Mouse (Mus musculus): ENCODE data around the gene Ptprz1. TPM values are rescaled to one million over a fixed set of nuclear protein-coding genes. Genes with fewer than 3 reads are reported as not detected.
"Not testable (repeated sequence)": the region's sequence is repeated elsewhere in the genome, so short reads cannot be mapped to it uniquely, and the experiment has no call there.

Gene Ptprz1
- total and polyA plus RNA-seq, 3 experiments: 0.47 to 0.76 (median 0.61) TPM

DNA sequence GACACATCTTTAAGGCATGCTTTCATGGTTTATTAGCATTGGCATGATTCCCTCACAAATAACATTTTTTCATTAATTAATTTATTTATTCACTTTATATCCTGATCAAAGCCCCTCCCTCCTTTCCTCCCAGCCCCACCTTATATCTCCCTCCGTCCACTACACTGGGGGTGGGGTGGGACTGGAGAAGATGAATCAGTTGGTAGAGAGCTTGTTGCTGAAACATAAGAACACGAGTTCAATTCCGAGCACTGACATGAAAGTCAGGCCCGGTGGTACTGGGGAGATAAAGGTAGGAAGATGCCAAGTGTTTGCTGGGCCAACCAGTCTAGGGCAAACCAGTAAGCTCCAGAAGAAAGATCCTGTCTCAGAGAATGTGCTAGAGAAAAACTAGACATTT lies 173.5 kb downstream of the Ptprz1 start:
- Histone ChIP-seq H3K79me2 (replicated peaks; ENCODE audit: control insufficient read depth, insufficient read depth, low read length) (no peaks in the 10 kb centered on the region), H3K27ac (no peak overlapping the region), H3K9ac (ENCODE audit: low read depth, low read length) (no peak overlapping the region), H3K27me3 (ENCODE audit: control insufficient read depth, insufficient read depth, low read length) (no peaks in the 10 kb centered on the region), H3K4me1 (ENCODE audit: control insufficient read depth, insufficient read depth, low read length) (no peaks in the 10 kb centered on the region), H3K4me3 (no peak overlapping the region), H3K36me3 (ENCODE audit: control insufficient read depth, insufficient read depth, low read length) (no peaks in the 10 kb centered on the region)
- DNase-seq: no peak
- intact Hi-C loops (cut with DNase I): no loop called here
- WGBS: 73% methylated on average over 4 of the region's 4 CpGs
- TF ChIP-seq CTCF (IDR thresholded peaks at IDR 0.05) (no peak), POLR2A (IDR thresholded peaks at IDR 0.05; ENCODE audit: insufficient read depth, low read depth, low read length) (no peak), EP300 (IDR thresholded peaks at IDR 0.05; ENCODE audit: insufficient read depth, low read depth, low read length) (no peak)

- no peak for DNase-seq
- Histone ChIP-seq H3K4me3 (no peak overlapping the region), H3K4me1 (ENCODE audit: control insufficient read depth, insufficient read depth, low read length) (no peaks in the 10 kb centered on the region), H3K27me3 (ENCODE audit: control insufficient read depth, insufficient read depth, low read length) (no peaks in the 10 kb centered on the region), H3K79me2 (replicated peaks; ENCODE audit: control insufficient read depth, insufficient read depth, low read length) (no peaks in the 10 kb centered on the region), H3K27ac (no peak overlapping the region), H3K9ac (ENCODE audit: low read depth, low read length) (no peak overlapping the region), H3K36me3 (ENCODE audit: control insufficient read depth, insufficient read depth, low read length) (no peaks in the 10 kb centered on the region)
- intact Hi-C loops (cut with DNase I): no loop called here
- TF ChIP-seq POLR2A (IDR thresholded peaks at IDR 0.05; ENCODE audit: insufficient read depth, low read depth, low read length) (no peak), CTCF (IDR thresholded peaks at IDR 0.05) (no peak), EP300 (IDR thresholded peaks at IDR 0.05; ENCODE audit: insufficient read depth, low read depth, low read length) (no peak)
- WGBS: 80% methylated on average over 5 of the region's 5 CpGs
Observed at GRCm38 (mm10) chr6:23055734-23056133, 180.4 kb downstream of the Ptprz1 start.

- Histone ChIP-seq H3K27ac (no peak overlapping the region), H3K79me2 (replicated peaks; ENCODE audit: control insufficient read depth, insufficient read depth, low read length) (no peaks in the 10 kb centered on the region), H3K9ac (ENCODE audit: low read depth, low read length) (no peak overlapping the region), H3K36me3 (ENCODE audit: control insufficient read depth, insufficient read depth, low read length) (no peaks in the 10 kb centered on the region), H3K4me3 (no peak overlapping the region), H3K4me1 (ENCODE audit: control insufficient read depth, insufficient read depth, low read length) (no peaks in the 10 kb centered on the region), H3K27me3 (ENCODE audit: control insufficient read depth, insufficient read depth, low read length) (no peaks in the 10 kb centered on the region)
- TF ChIP-seq POLR2A (IDR thresholded peaks at IDR 0.05; ENCODE audit: insufficient read depth, low read depth, low read length): no peak
- no peak for TF ChIP-seq CTCF (IDR thresholded peaks at IDR 0.05)
- no peak for TF ChIP-seq EP300 (IDR thresholded peaks at IDR 0.05; ENCODE audit: insufficient read depth, low read depth, low read length)
- DNase-seq: no peak
- 83% methylated on average over 2 of the region's 2 CpGs for WGBS
- intact Hi-C loops (cut with DNase I): no loop called here
Observed at GRCm38 (mm10) chr6:23076060-23076459, 200.8 kb downstream of the Ptprz1 start.

GRCm38 (mm10) chr6:23078273-23078672 lies 203.0 kb downstream of the Ptprz1 start:
- WGBS: 62% methylated on average over 2 of the region's 2 CpGs
- no peak overlapping the region for H3K4me3 ChIP-seq
- H3K79me2 ChIP-seq (replicated peaks; ENCODE audit: control insufficient read depth, insufficient read depth, low read length): no peaks in the 10 kb centered on the region
- DNase-seq: no peak
- no peaks in the 10 kb centered on the region for H3K27me3 ChIP-seq (ENCODE audit: control insufficient read depth, insufficient read depth, low read length)
- H3K36me3 ChIP-seq (ENCODE audit: control insufficient read depth, insufficient read depth, low read length): no peaks in the 10 kb centered on the region
- TF ChIP-seq POLR2A (IDR thresholded peaks at IDR 0.05; ENCODE audit: insufficient read depth, low read depth, low read length): no peak
- TF ChIP-seq CTCF (IDR thresholded peaks at IDR 0.05): no peak
- TF ChIP-seq EP300 (IDR thresholded peaks at IDR 0.05; ENCODE audit: insufficient read depth, low read depth, low read length): no peak
- H3K9ac ChIP-seq (ENCODE audit: low read depth, low read length): no peak overlapping the region
- intact Hi-C loops (cut with DNase I): no loop called here
- no peak overlapping the region for H3K27ac ChIP-seq
- no peaks in the 10 kb centered on the region for H3K4me1 ChIP-seq (ENCODE audit: control insufficient read depth, insufficient read depth, low read length)

GRCm38 (mm10) chr6:23079991-23080680 lies 204.8 kb downstream of the Ptprz1 start:
- Histone ChIP-seq H3K79me2 (replicated peaks; ENCODE audit: control insufficient read depth, insufficient read depth, low read length) (no peaks in the 10 kb centered on the region), H3K4me1 (ENCODE audit: control insufficient read depth, insufficient read depth, low read length) (no peaks in the 10 kb centered on the region), H3K36me3 (ENCODE audit: control insufficient read depth, insufficient read depth, low read length) (no peaks in the 10 kb centered on the region), H3K27me3 (ENCODE audit: control insufficient read depth, insufficient read depth, low read length) (no peaks in the 10 kb centered on the region), H3K4me3 (no peak overlapping the region), H3K9ac (ENCODE audit: low read depth, low read length) (no peak overlapping the region), H3K27ac (no peak overlapping the region)
- intact Hi-C loops (cut with DNase I): no loop called here
- WGBS: 66% methylated on average over 3 of the region's 3 CpGs
- no peak for TF ChIP-seq POLR2A (IDR thresholded peaks at IDR 0.05; ENCODE audit: insufficient read depth, low read depth, low read length)
- TF ChIP-seq EP300 (IDR thresholded peaks at IDR 0.05; ENCODE audit: insufficient read depth, low read depth, low read length): no peak
- TF ChIP-seq CTCF (IDR thresholded peaks at IDR 0.05): no peak
- DNase-seq: no peak

DNA sequence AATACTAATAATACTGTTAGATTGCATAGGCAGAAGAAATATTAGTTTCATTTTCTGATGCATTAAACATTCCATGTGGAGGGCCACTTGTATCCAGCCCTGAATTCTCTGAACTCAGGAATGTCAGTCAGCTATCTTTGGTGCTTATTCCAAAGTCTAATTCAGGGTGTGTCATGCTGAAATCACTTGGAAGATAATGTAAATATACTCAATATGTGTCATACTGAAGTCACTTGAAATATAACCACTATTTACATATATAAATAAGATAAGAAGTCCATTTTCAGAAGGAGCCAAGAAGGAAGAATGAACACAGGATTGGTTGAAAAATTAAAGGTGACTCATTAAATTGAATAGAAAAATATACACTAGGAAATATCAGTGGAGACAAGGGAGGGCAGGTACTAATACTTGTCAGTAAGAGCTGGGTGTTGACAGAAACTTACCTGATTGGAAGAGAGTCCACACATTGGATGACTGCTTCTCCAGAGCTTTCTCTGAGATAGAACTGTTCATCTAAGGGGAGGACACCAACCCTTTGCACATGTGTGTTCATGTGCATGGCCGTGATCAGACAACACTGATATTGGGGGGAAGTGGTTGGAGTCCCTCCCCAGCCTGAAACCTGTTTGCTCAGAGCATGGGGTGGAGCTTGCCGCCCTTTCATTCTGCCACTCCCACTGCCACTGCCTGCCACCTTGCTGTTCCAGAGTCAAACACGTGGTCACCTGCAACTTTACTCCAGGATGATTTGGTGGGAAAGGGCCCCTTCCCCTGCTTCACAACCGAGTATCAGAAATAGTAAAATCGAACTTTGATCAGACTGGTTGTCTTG lies 209.5 kb downstream of the Ptprz1 start:
- TF ChIP-seq CTCF (IDR thresholded peaks at IDR 0.05) (no peak), EP300 (IDR thresholded peaks at IDR 0.05; ENCODE audit: insufficient read depth, low read depth, low read length) (no peak), POLR2A (IDR thresholded peaks at IDR 0.05; ENCODE audit: insufficient read depth, low read depth, low read length) (no peak)

GRCm38 (mm10) chr6:23089292-23089691 lies 214.0 kb downstream of the Ptprz1 start:
- WGBS: 60% methylated on average over 4 of the region's 4 CpGs
- H3K27ac ChIP-seq; H3K4me1 ChIP-seq (ENCODE audit: control insufficient read depth, insufficient read depth, low read length); intact Hi-C loops (cut with DNase I); H3K36me3 ChIP-seq (ENCODE audit: control insufficient read depth, insufficient read depth, low read length); H3K9ac ChIP-seq (ENCODE audit: low read depth, low read length); H3K4me3 ChIP-seq; H3K27me3 ChIP-seq (ENCODE audit: control insufficient read depth, insufficient read depth, low read length); DNase-seq; H3K79me2 ChIP-seq (replicated peaks; ENCODE audit: control insufficient read depth, insufficient read depth, low read length): not testable (repeated sequence)

More for the DNA sequence above, 209.5 kb downstream of the Ptprz1 start:
- Histone ChIP-seq H3K36me3 (ENCODE audit: control insufficient read depth, insufficient read depth, low read length) (no peaks in the 10 kb centered on the region), H3K27me3 (ENCODE audit: control insufficient read depth, insufficient read depth, low read length) (no peaks in the 10 kb centered on the region), H3K79me2 (replicated peaks; ENCODE audit: control insufficient read depth, insufficient read depth, low read length) (no peaks in the 10 kb centered on the region), H3K4me1 (ENCODE audit: control insufficient read depth, insufficient read depth, low read length) (no peaks in the 10 kb centered on the region), H3K4me3 (no peak overlapping the region), H3K9ac (ENCODE audit: low read depth, low read length) (no peak overlapping the region), H3K27ac (no peak overlapping the region)
- intact Hi-C loops (cut with DNase I): no loop called here
- DNase-seq: no peak
- WGBS: 83% methylated on average over 5 of the region's 5 CpGs

- DNase-seq; H3K79me2 ChIP-seq (replicated peaks; ENCODE audit: control insufficient read depth, insufficient read depth, low read length); H3K4me1 ChIP-seq (ENCODE audit: control insufficient read depth, insufficient read depth, low read length); H3K9ac ChIP-seq (ENCODE audit: low read depth, low read length); H3K27ac ChIP-seq; H3K36me3 ChIP-seq (ENCODE audit: control insufficient read depth, insufficient read depth, low read length); H3K4me3 ChIP-seq; intact Hi-C loops (cut with DNase I); H3K27me3 ChIP-seq (ENCODE audit: control insufficient read depth, insufficient read depth, low read length): not testable (repeated sequence)
- 89% methylated on average over 11 of the region's 11 CpGs for WGBS
Observed at GRCm38 (mm10) chr6:23090346-23091055, 215.2 kb downstream of the Ptprz1 start.

Measured in heart, adult 2 months (tissue).